Mouse (Mus musculus) ES-E14 (cell line): ENCODE results near the gene Zfp865.

Experiments
- CHD2 ChIP-seq: IDR thresholded peaks from 2 replicates; pipeline ENCODE4 v1.6.1; 2014; ENCODE audit warnings: mild to moderate bottlenecking, low read depth, low read length, inconsistent platforms
- MAFK ChIP-seq: IDR thresholded peaks from 2 replicates; pipeline ENCODE4 v1.6.1; 2014; ENCODE audit warnings: mild to moderate bottlenecking, low read depth, low read length, inconsistent platforms; ENCODE audit not compliant: insufficient read depth
- ZNF384 ChIP-seq: IDR thresholded peaks from 2 replicates; pipeline ENCODE4 v1.6.1; 2012; ENCODE audit warnings: low read depth, low read length, inconsistent platforms

DNA sequence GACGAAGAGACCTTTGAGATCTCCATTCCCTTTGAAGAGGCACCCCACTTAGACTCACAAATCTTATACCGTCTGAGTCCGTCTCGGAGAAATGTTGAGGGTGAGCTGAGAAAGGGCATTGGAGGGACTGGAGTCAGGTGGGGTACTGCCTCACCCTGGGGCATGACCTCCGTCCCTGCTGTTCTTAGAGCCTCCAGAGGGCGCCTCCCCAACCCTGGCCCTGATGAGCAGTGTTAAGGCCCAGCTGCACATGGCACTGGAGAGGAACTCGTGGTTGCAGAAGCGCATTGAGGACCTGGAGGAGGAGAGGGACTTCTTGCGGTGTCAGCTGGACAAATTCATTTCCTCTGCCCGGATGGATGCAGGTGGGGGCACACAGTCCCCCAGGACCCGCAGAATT, 37.6 kb downstream of the Zfp865 start:
- no peak for TF ChIP-seq CHD2
- TF ChIP-seq ZNF384: no peak
- no peak for TF ChIP-seq MAFK
